Mouse (Mus musculus) midbrain, embryonic 10.5 days (tissue): ENCODE measurements at regions not wholly inside any gene's neighbourhood (a gene's known extent, or its start where the extent isn't known, plus 50 kb on each side); places are given as distances from the start of the nearest gene placed in this dataset.
"Not testable (repeated sequence)": the region's sequence is repeated elsewhere in the genome, so short reads cannot be mapped to it uniquely, and the experiment has no call there.

ENCODE experiments used
- DNase-seq: peaks from one replicate; pipeline ENCODE4 v3.0.0-alpha.2; 2017; ENCODE audit warnings: low spot score
- H3K27ac ChIP-seq: fragments of 300-500 bp; sonication (generic); replicated peaks from 2 replicates; pipeline ENCODE4 v1.5.1; 2016; ENCODE audit warnings: mild to moderate bottlenecking
- H3K27me3 ChIP-seq: fragments of 300-500 bp; sonication (generic); 2 replicates; pipeline ENCODE4 v1.6.1; 2016; ENCODE audit warnings: low read depth, mild to moderate bottlenecking; ENCODE audit not compliant: poor library complexity, severe bottlenecking
- H3K36me3 ChIP-seq: fragments of 300-500 bp; sonication (generic); 2 replicates; pipeline ENCODE4 v1.6.1; 2016; ENCODE audit warnings: mild to moderate bottlenecking, moderate library complexity
- H3K4me1 ChIP-seq: fragments of 300-500 bp; sonication (generic); 2 replicates; pipeline ENCODE4 v1.6.1; 2016
- H3K4me3 ChIP-seq: fragments of 300-500 bp; sonication (generic); 2 replicates; pipeline ENCODE4 v1.5.1; 2016; ENCODE audit warnings: mild to moderate bottlenecking, moderate library complexity
- H3K9me3 ChIP-seq: fragments of 300-500 bp; sonication (generic); replicated peaks from 2 replicates; pipeline ENCODE4 v1.6.1; 2016; ENCODE audit warnings: mild to moderate bottlenecking
- WGBS: fragments of 180-500 bp; shearing (Covaris S2); methylation state at CpG from one replicate; pipeline ENCODE4 v1.1.7; 2016; 5-methylcytosine and 5-hydroxymethylcytosine counted together

- no peak for DNase-seq
- WGBS = 79% methylated on average over 1 of the region's 1 CpGs
- Histone ChIP-seq H3K9me3 (no peaks in the 10 kb centered on the region), H3K4me1 (no peaks in the 10 kb centered on the region), H3K4me3 (no peak overlapping the region), H3K36me3 (no peaks in the 10 kb centered on the region), H3K27ac (no peak overlapping the region), H3K27me3 (no peaks in the 10 kb centered on the region)
Measured at GRCm38 (mm10) chr14:100955806-100956436, 244.2 kb downstream of the Prr30 start.

GRCm38 (mm10) chr14:100950681-100951119, 249.4 kb downstream of the Prr30 start:
- Histone ChIP-seq H3K27me3 (no peaks in the 10 kb centered on the region), H3K36me3 (no peaks in the 10 kb centered on the region), H3K4me3 (no peak overlapping the region), H3K4me1 (no peaks in the 10 kb centered on the region), H3K9me3 (no peaks in the 10 kb centered on the region), H3K27ac (no peak overlapping the region)
- 71% methylated on average over 3 of the region's 3 CpGs for WGBS
- no peak for DNase-seq

GRCm38 (mm10) chr14:100947625-100948024, 252.5 kb downstream of the Prr30 start:
- H3K4me1 ChIP-seq = not testable (repeated sequence)

GRCm38 (mm10) chr14:100937358-100937887, 262.7 kb downstream of the Prr30 start:
- Histone ChIP-seq H3K27me3 (no peaks in the 10 kb centered on the region), H3K9me3 (no peaks in the 10 kb centered on the region), H3K27ac (no peak overlapping the region), H3K4me1 (no peaks in the 10 kb centered on the region), H3K36me3 (no peaks in the 10 kb centered on the region), H3K4me3 (no peak overlapping the region)
- DNase-seq = no peak
- WGBS = 78% methylated on average over 2 of the region's 2 CpGs

More at GRCm38 (mm10) chr14:100947625-100948024, 252.5 kb downstream of the Prr30 start:
- not testable (repeated sequence) for H3K27me3 ChIP-seq, DNase-seq, H3K9me3 ChIP-seq, H3K4me3 ChIP-seq, H3K36me3 ChIP-seq, H3K27ac ChIP-seq

- H3K4me3 ChIP-seq = no peak overlapping the region
- WGBS = 96% methylated on average over 7 of the region's 7 CpGs
- no peaks in the 10 kb centered on the region for H3K4me1 ChIP-seq
- no peaks in the 10 kb centered on the region for H3K27me3 ChIP-seq
- no peak for DNase-seq
- H3K36me3 ChIP-seq = no peaks in the 10 kb centered on the region
- H3K9me3 ChIP-seq = no peaks in the 10 kb centered on the region
- H3K27ac ChIP-seq = no peak overlapping the region
Measured at GRCm38 (mm10) chr14:100934554-100934953, 265.6 kb downstream of the Prr30 start.

GRCm38 (mm10) chr14:100924880-100925279, 275.2 kb downstream of the Prr30 start:
- WGBS = 88% methylated on average over 6 of the region's 6 CpGs
- Histone ChIP-seq H3K4me1 (no peaks in the 10 kb centered on the region; the same call in 1 of the 2 replicates), H3K9me3 (no peaks in the 10 kb centered on the region), H3K4me3 (no peak overlapping the region), H3K27ac (no peak overlapping the region), H3K36me3 (no peaks in the 10 kb centered on the region), H3K27me3 (no peaks in the 10 kb centered on the region)
- no peak for DNase-seq

- DNase-seq = no peak
- 64% methylated on average over 2 of the region's 2 CpGs for WGBS
- no peak overlapping the region for H3K27ac ChIP-seq
- no peak overlapping the region for H3K4me3 ChIP-seq
- no peaks in the 10 kb centered on the region for H3K9me3 ChIP-seq
- H3K36me3 ChIP-seq = no peaks in the 10 kb centered on the region
- H3K27me3 ChIP-seq = no peaks in the 10 kb centered on the region
- H3K4me1 ChIP-seq = no peaks in the 10 kb centered on the region
Measured at GRCm38 (mm10) chr14:100900221-100900620, 299.9 kb downstream of the Prr30 start.

GRCm38 (mm10) chr14:100899074-100899473, 301.1 kb downstream of the Prr30 start:
- H3K27ac ChIP-seq = no peak overlapping the region
- H3K27me3 ChIP-seq = no peaks in the 10 kb centered on the region
- DNase-seq = no peak
- H3K36me3 ChIP-seq = no peaks in the 10 kb centered on the region
- whole genome bisulfite sequencing = 69% methylated on average over 3 of the region's 3 CpGs
- no peaks in the 10 kb centered on the region for H3K9me3 ChIP-seq
- no peak overlapping the region for H3K4me3 ChIP-seq
- H3K4me1 ChIP-seq = no peaks in the 10 kb centered on the region

GRCm38 (mm10) chr14:100889163-100890157, 310.7 kb downstream of the Prr30 start:
- peak; percentile 50 for DNase-seq
- H3K9me3 ChIP-seq = no peaks in the 10 kb centered on the region
- H3K27ac ChIP-seq = no peak overlapping the region
- H3K27me3 ChIP-seq = no peaks in the 10 kb centered on the region
- 52% methylated on average over 18 of the region's 18 CpGs for WGBS
- no peak overlapping the region for H3K4me3 ChIP-seq
- H3K36me3 ChIP-seq = no peaks in the 10 kb centered on the region
- H3K4me1 ChIP-seq = peaks cover 10% of the 10 kb centered on the region

GRCm38 (mm10) chr14:100883115-100883514, 317.0 kb downstream of the Prr30 start:
- DNase-seq = no peak
- H3K36me3 ChIP-seq = no peaks in the 10 kb centered on the region
- no peaks in the 10 kb centered on the region for H3K4me1 ChIP-seq
- H3K27ac ChIP-seq = no peak overlapping the region
- no peaks in the 10 kb centered on the region for H3K9me3 ChIP-seq
- WGBS = 81% methylated on average over 1 of the region's 1 CpGs
- no peaks in the 10 kb centered on the region for H3K27me3 ChIP-seq
- H3K4me3 ChIP-seq = no peak overlapping the region

GRCm38 (mm10) chr14:100880103-100880502, 320.0 kb downstream of the Prr30 start:
- WGBS = 66% methylated on average over 2 of the region's 2 CpGs
- Histone ChIP-seq H3K4me1 (no peaks in the 10 kb centered on the region), H3K27ac (no peak overlapping the region), H3K36me3 (no peaks in the 10 kb centered on the region), H3K9me3 (no peaks in the 10 kb centered on the region), H3K27me3 (no peaks in the 10 kb centered on the region), H3K4me3 (no peak overlapping the region)
- DNase-seq = no peak

- 90% methylated on average over 3 of the region's 3 CpGs for WGBS
- H3K27me3 ChIP-seq = no peaks in the 10 kb centered on the region
- H3K27ac ChIP-seq = no peak overlapping the region
- H3K4me1 ChIP-seq = no peaks in the 10 kb centered on the region
- no peaks in the 10 kb centered on the region for H3K9me3 ChIP-seq
- DNase-seq = no peak
- no peaks in the 10 kb centered on the region for H3K36me3 ChIP-seq
- no peak overlapping the region for H3K4me3 ChIP-seq
Measured at GRCm38 (mm10) chr14:100867790-100868189, 332.3 kb downstream of the Prr30 start.

- no peak for DNase-seq
- H3K36me3 ChIP-seq = no peaks in the 10 kb centered on the region
- no peaks in the 10 kb centered on the region for H3K27me3 ChIP-seq
- no peak overlapping the region for H3K4me3 ChIP-seq
- H3K9me3 ChIP-seq = no peaks in the 10 kb centered on the region
- no peaks in the 10 kb centered on the region for H3K4me1 ChIP-seq
- 82% methylated on average over 2 of the region's 2 CpGs for WGBS
- no peak overlapping the region for H3K27ac ChIP-seq
Measured at GRCm38 (mm10) chr14:100864792-100865191, 335.3 kb downstream of the Prr30 start.
